Mouse (Mus musculus) C2C12 (cell line): ENCODE measurements around the gene Ntpcr.

Source experiments
- CEBPB ChIP-seq: IDR thresholded peaks from one replicate; pipeline ENCODE4 v1.6.1; 2011; ENCODE audit warnings: low read depth, mild to moderate bottlenecking, control low read depth, moderate library complexity
- CTCF ChIP-seq: IDR thresholded peaks from one replicate; pipeline ENCODE4 v1.5.1; 2011; ENCODE audit not compliant: control insufficient read depth, insufficient read depth, insufficient read length
- MAX ChIP-seq: IDR thresholded peaks from one replicate; pipeline ENCODE4 v1.6.1; 2011; ENCODE audit warnings: mild to moderate bottlenecking, control low read depth
- MYOD1 ChIP-seq: IDR thresholded peaks from one replicate; pipeline ENCODE4 v1.6.1; 2011; ENCODE audit warnings: low read depth; ENCODE audit not compliant: control insufficient read depth, insufficient read length
- MYOG ChIP-seq: IDR thresholded peaks from one replicate; pipeline ENCODE4 v1.6.1; 2011; ENCODE audit not compliant: control insufficient read depth, insufficient read length; ENCODE audit errors: extremely low read depth
- USF1 ChIP-seq: IDR thresholded peaks from one replicate; pipeline ENCODE4 v1.6.1; 2011; ENCODE audit warnings: low read depth, mild to moderate bottlenecking, control low read depth, moderate library complexity

GRCm38 (mm10) chr8:125756391-125757105, 26.8 kb downstream of the Ntpcr start:
- no peak for TF ChIP-seq CTCF
- TF ChIP-seq MAX, result no peak
- no peak for TF ChIP-seq MYOG
- TF ChIP-seq USF1, result no peak
- no peak for TF ChIP-seq MYOD1
- no peak for TF ChIP-seq CEBPB
